Mouse (Mus musculus): ENCODE measurements around the gene Ccser1. TPM values are rescaled to one million over a fixed set of nuclear protein-coding genes. Genes with fewer than 3 reads are reported as not detected.
"Not testable (repeated sequence)": the region's sequence is repeated elsewhere in the genome, so short reads cannot be mapped to it uniquely, and the experiment has no call there.

The Ccser1 gene
- polyA plus RNA-seq, 1 experiment from 2014 or later, result 25.1 TPM

DNA sequence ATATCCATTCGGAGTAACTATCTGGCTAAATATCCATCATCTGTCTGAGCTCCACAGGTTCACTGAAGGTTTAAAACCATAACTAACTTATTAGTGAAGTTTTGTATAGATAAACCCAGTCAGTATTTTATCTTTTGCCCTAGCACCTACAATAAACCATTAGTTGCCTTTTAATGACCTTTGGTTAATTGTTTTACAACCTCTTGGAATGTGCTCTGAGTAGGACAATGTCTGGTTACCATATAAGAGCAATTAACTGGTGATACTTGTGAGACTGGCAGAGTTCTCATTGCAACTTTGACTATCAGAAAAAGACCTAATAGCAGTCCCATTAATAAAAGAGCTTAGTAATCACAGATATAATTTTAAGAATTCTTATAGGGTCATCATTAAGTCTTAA is 864.9 kb downstream of the Ccser1 start:
- H3K4me3 ChIP-seq; H3K27me3 ChIP-seq (replicated peaks); ATAC-seq (replicated peaks); H3K4me1 ChIP-seq; H3K27ac ChIP-seq; H3K9me3 ChIP-seq; H3K9ac ChIP-seq; H3K4me2 ChIP-seq; H3K36me3 ChIP-seq (replicated peaks): not testable (repeated sequence)
- 93% methylated on average over 1 of the region's 1 CpGs for WGBS

DNA sequence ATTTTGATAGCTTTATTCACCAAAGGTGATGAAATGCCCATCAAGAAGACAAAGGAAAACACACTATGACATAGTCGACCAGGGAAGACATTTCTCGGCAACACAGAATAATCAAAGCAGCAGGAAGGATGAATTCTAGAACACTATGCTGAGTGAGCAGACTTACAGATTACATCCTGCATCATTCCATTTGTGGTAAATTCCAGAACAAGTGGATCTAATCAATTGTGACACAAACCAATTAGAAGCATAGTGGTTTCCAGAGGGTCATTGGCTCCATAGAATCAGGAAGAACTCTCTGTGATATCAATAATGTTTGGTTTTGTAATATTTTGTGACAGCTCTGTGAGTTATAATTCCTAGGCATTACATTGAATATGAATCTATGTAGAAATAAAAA is 875.2 kb downstream of the Ccser1 start:
- ATAC-seq (replicated peaks), result no peak
- 62% methylated on average over 2 of the region's 2 CpGs for WGBS

GRCm38 (mm10) chr6:62066363-62067023 is 886.4 kb downstream of the Ccser1 start:
- ATAC-seq (replicated peaks), result peak; percentile 85
- Histone ChIP-seq H3K9ac (no peak overlapping the region), H3K27me3 (replicated peaks) (no peaks in the 10 kb centered on the region), H3K9me3 (no peaks in the 10 kb centered on the region), H3K4me3 (no peak overlapping the region), H3K4me2 (no peak overlapping the region), H3K4me1 (0 out of 2 replicates have a peak, but pooled peaks cover 4% of the 10 kb centered on the region), H3K27ac (no peak overlapping the region), H3K36me3 (replicated peaks) (no peaks in the 10 kb centered on the region)
- 34% methylated on average over 6 of the region's 6 CpGs for WGBS

More for the DNA sequence above, 875.2 kb downstream of the Ccser1 start:
- no peak overlapping the region for H3K9ac ChIP-seq
- H3K36me3 ChIP-seq (replicated peaks), result no peaks in the 10 kb centered on the region
- H3K4me2 ChIP-seq, result no peak overlapping the region
- H3K27me3 ChIP-seq (replicated peaks), result no peaks in the 10 kb centered on the region
- no peaks in the 10 kb centered on the region for H3K4me1 ChIP-seq
- H3K4me3 ChIP-seq, result no peak overlapping the region
- no peak overlapping the region for H3K27ac ChIP-seq
- no peaks in the 10 kb centered on the region for H3K9me3 ChIP-seq

DNA sequence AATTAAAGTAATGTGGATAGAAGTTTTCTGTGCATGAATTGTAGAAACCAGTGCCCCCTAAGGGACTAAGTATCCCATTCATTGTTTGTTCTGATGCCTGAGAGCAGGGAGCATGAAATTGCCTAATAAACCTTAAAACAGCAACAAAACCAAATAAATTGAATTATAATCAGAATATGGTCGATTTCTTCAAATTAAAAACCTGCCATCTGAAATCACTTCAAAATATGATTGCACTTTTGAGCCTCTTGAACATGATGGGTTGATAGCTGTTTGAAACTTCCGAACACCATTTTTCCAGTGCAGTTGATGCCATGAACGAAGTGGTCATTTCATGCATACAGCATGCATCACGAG is 886.9 kb downstream of the Ccser1 start:
- H3K9me3 ChIP-seq, result no peaks in the 10 kb centered on the region
- no peak overlapping the region for H3K27ac ChIP-seq
- H3K36me3 ChIP-seq (replicated peaks), result no peaks in the 10 kb centered on the region
- 69% methylated on average over 4 of the region's 4 CpGs for WGBS
- no peak overlapping the region for H3K4me3 ChIP-seq
- 0 out of 2 replicates have a peak, but pooled peaks cover 4% of the 10 kb centered on the region for H3K4me1 ChIP-seq
- no peaks in the 10 kb centered on the region for H3K27me3 ChIP-seq (replicated peaks)
- no peak overlapping the region for H3K9ac ChIP-seq
- ATAC-seq (replicated peaks), result no peak
- H3K4me2 ChIP-seq, result no peak overlapping the region

DNA sequence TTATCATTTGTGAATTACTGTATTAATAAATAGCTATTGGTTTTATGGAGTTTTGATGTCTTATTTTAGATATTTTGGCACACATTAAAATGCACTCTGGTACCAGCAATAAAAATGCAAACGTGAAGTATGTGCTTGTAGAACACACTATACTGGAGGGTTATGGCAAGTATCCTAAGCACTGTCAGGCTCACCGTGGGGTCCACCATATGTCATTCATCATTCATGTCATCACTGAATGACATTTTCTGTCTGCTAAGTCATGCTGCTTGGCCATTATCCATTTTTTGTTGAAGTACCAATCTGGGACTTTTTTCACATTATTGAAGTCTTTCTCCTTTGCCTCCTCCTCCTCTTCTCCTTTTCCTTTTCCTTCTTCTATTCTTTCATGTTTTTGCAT is 925.3 kb downstream of the Ccser1 start:
- H3K27ac ChIP-seq, result no peak overlapping the region
- no peak overlapping the region for H3K4me3 ChIP-seq
- WGBS, result 59% methylated on average over 2 of the region's 2 CpGs
- no peaks in the 10 kb centered on the region for H3K36me3 ChIP-seq (replicated peaks)
- H3K4me1 ChIP-seq, result no peaks in the 10 kb centered on the region
- ATAC-seq (replicated peaks), result no peak
- H3K9ac ChIP-seq, result no peak overlapping the region
- H3K9me3 ChIP-seq, result no peaks in the 10 kb centered on the region
- H3K4me2 ChIP-seq, result no peak overlapping the region
- no peaks in the 10 kb centered on the region for H3K27me3 ChIP-seq (replicated peaks)

DNA sequence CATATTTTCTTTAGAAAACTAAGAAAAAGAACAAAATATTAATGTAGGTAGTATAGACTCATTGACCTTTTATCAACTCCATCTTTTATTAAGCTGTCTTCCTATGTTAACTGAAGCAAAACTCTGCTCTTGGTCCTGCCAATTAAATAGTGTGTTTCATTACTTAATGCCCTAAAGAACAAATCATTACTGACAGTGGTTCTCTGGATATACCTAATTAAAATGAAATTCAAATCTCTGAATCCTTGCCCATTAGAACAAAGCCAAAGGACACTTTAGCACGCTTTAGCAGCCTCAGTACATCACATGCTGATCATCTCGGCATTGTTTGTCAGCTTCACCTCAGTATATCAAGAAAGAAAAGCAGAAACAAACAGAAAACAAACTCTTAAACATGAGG is 952.4 kb downstream of the Ccser1 start:
- Histone ChIP-seq H3K9ac (no peak overlapping the region), H3K36me3 (replicated peaks) (no peaks in the 10 kb centered on the region), H3K27me3 (replicated peaks) (no peaks in the 10 kb centered on the region), H3K9me3 (no peaks in the 10 kb centered on the region), H3K4me2 (no peak overlapping the region), H3K27ac (no peak overlapping the region), H3K4me3 (no peak overlapping the region), H3K4me1 (no peaks in the 10 kb centered on the region)
- no peak for ATAC-seq (replicated peaks)
- WGBS, result 76% methylated on average over 2 of the region's 2 CpGs

- Histone ChIP-seq H3K27ac (no peak overlapping the region), H3K9ac (no peak overlapping the region), H3K36me3 (replicated peaks) (no peaks in the 10 kb centered on the region), H3K9me3 (no peaks in the 10 kb centered on the region), H3K27me3 (replicated peaks) (no peaks in the 10 kb centered on the region), H3K4me3 (no peak overlapping the region), H3K4me2 (no peak overlapping the region), H3K4me1 (no peaks in the 10 kb centered on the region)
- ATAC-seq (replicated peaks), result no peak
Measured at GRCm38 (mm10) chr6:62160320-62160719, 980.2 kb downstream of the Ccser1 start.

GRCm38 (mm10) chr6:62162596-62162995 is 982.5 kb downstream of the Ccser1 start:
- H3K27me3 ChIP-seq (replicated peaks), result no peaks in the 10 kb centered on the region
- H3K4me1 ChIP-seq, result no peaks in the 10 kb centered on the region
- 54% methylated on average over 6 of the region's 6 CpGs for WGBS
- no peaks in the 10 kb centered on the region for H3K9me3 ChIP-seq
- no peaks in the 10 kb centered on the region for H3K36me3 ChIP-seq (replicated peaks)
- no peak for ATAC-seq (replicated peaks)
- H3K9ac ChIP-seq, result no peak overlapping the region
- H3K4me3 ChIP-seq, result no peak overlapping the region
- no peak overlapping the region for H3K27ac ChIP-seq
- H3K4me2 ChIP-seq, result no peak overlapping the region

DNA sequence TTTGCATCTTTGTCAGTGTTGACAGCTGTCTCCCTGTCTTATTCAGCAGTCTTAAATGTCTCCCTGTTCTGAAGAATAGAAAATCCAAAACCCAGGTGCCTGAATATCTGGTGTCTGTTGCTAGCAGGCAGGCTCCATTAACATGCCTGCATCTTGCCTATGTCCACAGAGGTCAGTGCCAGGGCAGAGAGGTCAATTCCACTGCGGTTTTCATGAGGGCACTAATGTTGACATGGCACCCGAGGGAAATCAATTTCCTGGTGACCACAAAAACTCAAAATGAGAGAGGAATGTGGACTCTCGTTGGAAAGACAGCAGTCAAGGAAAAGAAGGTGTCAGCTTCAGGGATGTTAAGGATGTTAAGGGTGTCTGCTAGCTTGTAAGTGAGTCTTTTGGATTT is 983.7 kb downstream of the Ccser1 start:
- Histone ChIP-seq H3K27me3 (replicated peaks) (no peaks in the 10 kb centered on the region), H3K4me3 (no peak overlapping the region), H3K27ac (no peak overlapping the region), H3K9ac (no peak overlapping the region), H3K4me2 (no peak overlapping the region), H3K9me3 (no peaks in the 10 kb centered on the region), H3K36me3 (replicated peaks) (no peaks in the 10 kb centered on the region), H3K4me1 (no peaks in the 10 kb centered on the region)
- no peak for ATAC-seq (replicated peaks)
- 38% methylated on average over 3 of the region's 3 CpGs for WGBS

- WGBS, result 85% methylated on average over 6 of the region's 6 CpGs
- 0 out of 2 replicates have a peak, but pooled peaks cover 5% of the 10 kb centered on the region for H3K4me1 ChIP-seq
- no peak overlapping the region for H3K27ac ChIP-seq
- H3K4me3 ChIP-seq, result no peak overlapping the region
- H3K4me2 ChIP-seq, result no peak overlapping the region
- H3K9me3 ChIP-seq, result no peaks in the 10 kb centered on the region
- H3K36me3 ChIP-seq (replicated peaks), result no peaks in the 10 kb centered on the region
- H3K27me3 ChIP-seq (replicated peaks), result no peaks in the 10 kb centered on the region
- no peak for ATAC-seq (replicated peaks)
- no peak overlapping the region for H3K9ac ChIP-seq
Measured at GRCm38 (mm10) chr6:62196496-62197188, 1016.5 kb downstream of the Ccser1 start.

GRCm38 (mm10) chr6:62198768-62199167 is 1018.6 kb downstream of the Ccser1 start:
- Histone ChIP-seq H3K4me3 (no peak overlapping the region), H3K4me2 (no peak overlapping the region), H3K27me3 (replicated peaks) (no peaks in the 10 kb centered on the region), H3K27ac (no peak overlapping the region), H3K36me3 (replicated peaks) (no peaks in the 10 kb centered on the region), H3K9me3 (no peaks in the 10 kb centered on the region), H3K9ac (no peak overlapping the region), H3K4me1 (0 out of 2 replicates have a peak, but pooled peaks cover 5% of the 10 kb centered on the region)
- no peak for ATAC-seq (replicated peaks)
- 52% methylated on average over 6 of the region's 6 CpGs for WGBS

- no peak for ATAC-seq (replicated peaks)
- Histone ChIP-seq H3K36me3 (replicated peaks) (no peaks in the 10 kb centered on the region), H3K4me2 (no peak overlapping the region), H3K9ac (no peak overlapping the region), H3K4me1 (no peaks in the 10 kb centered on the region), H3K4me3 (no peak overlapping the region), H3K27me3 (replicated peaks) (no peaks in the 10 kb centered on the region), H3K27ac (no peak overlapping the region), H3K9me3 (no peaks in the 10 kb centered on the region)
- 31% methylated on average over 2 of the region's 2 CpGs for WGBS
Measured at GRCm38 (mm10) chr6:62205013-62205412, 1024.9 kb downstream of the Ccser1 start.

DNA sequence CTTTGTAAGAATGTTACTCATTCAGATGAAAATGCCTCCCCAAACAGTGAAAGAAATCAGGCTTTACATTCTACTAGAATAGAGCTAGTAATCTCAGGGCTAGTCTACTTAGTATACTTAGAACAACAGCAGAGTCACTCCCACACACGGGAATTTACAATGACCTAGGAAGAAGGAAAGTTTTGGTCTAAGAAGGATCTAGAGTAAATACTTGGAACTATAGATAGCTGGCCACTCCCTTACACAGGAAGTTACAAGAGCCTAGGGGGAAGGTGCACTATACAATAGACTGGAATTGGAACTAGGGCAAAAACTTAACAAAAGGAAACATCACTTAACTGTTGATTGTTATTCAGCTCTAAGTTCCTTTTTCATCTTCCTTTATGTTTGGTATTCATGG is 1041.7 kb downstream of the Ccser1 start:
- Histone ChIP-seq H3K4me3 (no peak overlapping the region), H3K9ac (no peak overlapping the region), H3K4me2 (no peak overlapping the region), H3K36me3 (replicated peaks) (no peaks in the 10 kb centered on the region), H3K4me1 (no peaks in the 10 kb centered on the region), H3K9me3 (no peaks in the 10 kb centered on the region), H3K27me3 (replicated peaks) (no peaks in the 10 kb centered on the region), H3K27ac (no peak overlapping the region)
- ATAC-seq (replicated peaks), result no peak
- WGBS, result 33% methylated on average over 1 of the region's 1 CpGs

Data from midbrain, embryonic 15.5 days (tissue).